Mouse (Mus musculus) stomach, postnatal 0 days (tissue): Measurements from ENCODE around the gene Ush2a.

ENCODE experiments used
- CTCF ChIP-seq: IDR thresholded peaks from 2 replicates; pipeline ENCODE4 v1.5.1; 2016; ENCODE audit warnings: antibody characterized with exemption, low read depth, mild to moderate bottlenecking, moderate library complexity
- EP300 ChIP-seq: optimal IDR thresholded peaks from 2 replicates; pipeline ENCODE3; 2016; ENCODE audit warnings: antibody characterized with exemption

DNA sequence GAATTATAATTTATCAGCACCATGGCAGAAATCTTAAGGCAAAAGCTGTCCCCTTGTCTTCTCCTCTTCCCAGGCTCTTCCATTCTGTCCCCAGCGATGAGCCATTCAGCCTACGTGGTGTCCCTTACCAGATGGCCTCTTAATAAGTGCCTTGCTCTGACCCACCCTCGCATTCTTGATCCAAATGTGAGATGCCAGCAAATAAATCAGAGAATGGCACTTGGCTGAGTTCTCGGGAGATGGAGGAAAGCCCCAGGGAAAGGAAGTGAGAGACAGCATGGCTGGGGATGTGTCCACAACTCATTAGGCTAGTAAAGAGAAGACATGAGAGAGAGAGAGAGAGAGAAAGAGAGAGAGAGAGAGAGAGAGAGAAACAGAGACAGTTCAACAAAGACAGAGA, 305.7 kb downstream of the Ush2a start:
- no peak for TF ChIP-seq EP300
- no peak for TF ChIP-seq CTCF
